Mouse (Mus musculus) liver, embryonic 14.5 days (tissue): ENCODE data around the gene Cplx2. TPM values are rescaled to one million over a fixed set of nuclear protein-coding genes. Genes with fewer than 3 reads are reported as not detected.
A peak's percentile ranks its signal among the peaks of the same experiment; 100 is the strongest.

Source experiments
- ATAC-seq: fragments of 200-750 bp; cut with Nextera tagmentation; 2 replicates; pipeline ENCODE4 v1.8.0; 2017; ENCODE audit warnings: moderate number of reproducible peaks, mild to moderate bottlenecking, moderate library complexity; ENCODE audit not compliant: insufficient read depth
- DNase-seq, 3 experiments: peaks; one replicate each; pipeline ENCODE4 v3.0.0-alpha.2; 2012 to 2013; ENCODE audit warnings: low read depth in 3 of 3, low spot score in 3 of 3
- H3K27ac ChIP-seq: fragments of 300-500 bp; sonication (generic); 2 replicates; pipeline ENCODE4 v1.5.1; 2014; ENCODE audit warnings: moderate library complexity, mild to moderate bottlenecking, control low read depth, inconsistent platforms
- H3K27me3 ChIP-seq: fragments of 300-500 bp; sonication (generic); 2 replicates; pipeline ENCODE4 v1.6.1; 2014; ENCODE audit warnings: mild to moderate bottlenecking, low read length, moderate library complexity; ENCODE audit not compliant: control insufficient read depth, insufficient read depth
- H3K36me3 ChIP-seq: fragments of 300-500 bp; sonication (generic); replicated peaks from 2 replicates; pipeline ENCODE4 v1.6.1; 2014; ENCODE audit warnings: low read depth; ENCODE audit not compliant: control insufficient read depth, insufficient read depth
- H3K4me1 ChIP-seq, 2 experiments: fragments of 200-500 bp in 1 of 2; fragments of 300-500 bp in 1 of 2; sonication (generic) in 1 of 2; replicated peaks; 2 replicates each; pipeline ENCODE4 v1.6.1; 2012 to 2014; ENCODE audit warnings: antibody characterized with exemption in 1 of 2, inconsistent platforms in 1 of 2, low read length in 1 of 2; ENCODE audit not compliant: control insufficient read depth in 2 of 2, insufficient read depth in 2 of 2
- H3K4me2 ChIP-seq: fragments of 300-500 bp; sonication (generic); 2 replicates; pipeline ENCODE4 v1.6.1; 2014; ENCODE audit warnings: low read depth, mild to moderate bottlenecking, control low read depth, moderate library complexity
- H3K4me3 ChIP-seq, 2 experiments: fragments of 200-500 bp in 1 of 2; fragments of 300-500 bp in 1 of 2; sonication (generic) in 1 of 2; 2 replicates each; pipeline ENCODE4 v1.5.1; 2012 to 2014; ENCODE audit warnings: low read depth in 2 of 2, low read length in 2 of 2, mild to moderate bottlenecking in 2 of 2, control low read depth in 1 of 2, inconsistent platforms in 1 of 2, moderate library complexity in 1 of 2; ENCODE audit not compliant: insufficient read depth in 1 of 2
- H3K9ac ChIP-seq: fragments of 300-500 bp; sonication (generic); replicated peaks from 2 replicates; pipeline ENCODE4 v1.6.1; 2014; ENCODE audit warnings: mild to moderate bottlenecking, control low read depth, moderate library complexity
- H3K9me3 ChIP-seq: fragments of 300-500 bp; sonication (generic); 2 replicates; pipeline ENCODE4 v1.6.1; 2016; ENCODE audit warnings: low read length, mixed read lengths; ENCODE audit not compliant: control insufficient read depth
- CTCF ChIP-seq: IDR thresholded peaks from 2 replicates; pipeline ENCODE4 v1.5.1; 2016; ENCODE audit warnings: antibody characterized with exemption, low read depth, control low read depth
- EP300 ChIP-seq: IDR thresholded peaks from 2 replicates; pipeline ENCODE4 v1.6.1; 2016; ENCODE audit warnings: antibody characterized with exemption, low read depth
- WGBS: fragments of 180-500 bp; shearing (Covaris S2); extraction: QIAGEN DNeasy Blood & Tissue Kit; methylation state at CpG from one replicate; pipeline ENCODE4 v1.1.7; 2014; ENCODE audit not compliant: insufficient replicate concordance; 5-methylcytosine and 5-hydroxymethylcytosine counted together
- polyA plus RNA-seq, 2 experiments: library from polyadenylated mRNA; depleted of rRNA in 1 of 2; stranded (reverse) in 1 of 2; unstranded in 1 of 2; fragments of >200 nt; fragmentation: Nextera tagmentation in 1 of 2; extraction: Ambion mirVana in 1 of 2; gene quantifications; 2 replicates each; pipeline versions ENCODE4 v1.2.1 to v1.2.3; 2012 to 2014

Gene Cplx2
- polyA plus RNA-seq, 2 experiments = 0.24 to 0.49 TPM

GRCm38 (mm10) chr13:54367758-54368157 lies 3.4 kb upstream of the Cplx2 start:
- H3K4me1 ChIP-seq = no peaks in the 10 kb centered on the region
- no peak for ATAC-seq
- no peak overlapping the region for H3K27ac ChIP-seq
- H3K9ac ChIP-seq = no peak overlapping the region
- H3K9me3 ChIP-seq = no peaks in the 10 kb centered on the region
- H3K36me3 ChIP-seq = no peaks in the 10 kb centered on the region
- no peak overlapping the region for H3K4me3 ChIP-seq
- no peak for DNase-seq
- 60% methylated on average over 6 of the region's 6 CpGs for WGBS
- H3K27me3 ChIP-seq = peaks cover 16% of the 10 kb centered on the region
- no peak for TF ChIP-seq EP300
- peak; percentile 30 for TF ChIP-seq CTCF
- H3K4me2 ChIP-seq = no peak overlapping the region

GRCm38 (mm10) chr13:54368181-54368580 lies 3.0 kb upstream of the Cplx2 start:
- Histone ChIP-seq H3K4me3 (no peak overlapping the region), H3K27ac (no peak overlapping the region), H3K4me2 (no peak overlapping the region), H3K36me3 (no peaks in the 10 kb centered on the region), H3K9ac (no peak overlapping the region), H3K4me1 (no peaks in the 10 kb centered on the region), H3K9me3 (no peaks in the 10 kb centered on the region), H3K27me3 (peaks cover 16% of the 10 kb centered on the region)
- 61% methylated on average over 9 of the region's 9 CpGs for WGBS
- ATAC-seq (no peak), DNase-seq (no peak)
- TF ChIP-seq EP300 = no peak
- TF ChIP-seq CTCF = no peak

DNA sequence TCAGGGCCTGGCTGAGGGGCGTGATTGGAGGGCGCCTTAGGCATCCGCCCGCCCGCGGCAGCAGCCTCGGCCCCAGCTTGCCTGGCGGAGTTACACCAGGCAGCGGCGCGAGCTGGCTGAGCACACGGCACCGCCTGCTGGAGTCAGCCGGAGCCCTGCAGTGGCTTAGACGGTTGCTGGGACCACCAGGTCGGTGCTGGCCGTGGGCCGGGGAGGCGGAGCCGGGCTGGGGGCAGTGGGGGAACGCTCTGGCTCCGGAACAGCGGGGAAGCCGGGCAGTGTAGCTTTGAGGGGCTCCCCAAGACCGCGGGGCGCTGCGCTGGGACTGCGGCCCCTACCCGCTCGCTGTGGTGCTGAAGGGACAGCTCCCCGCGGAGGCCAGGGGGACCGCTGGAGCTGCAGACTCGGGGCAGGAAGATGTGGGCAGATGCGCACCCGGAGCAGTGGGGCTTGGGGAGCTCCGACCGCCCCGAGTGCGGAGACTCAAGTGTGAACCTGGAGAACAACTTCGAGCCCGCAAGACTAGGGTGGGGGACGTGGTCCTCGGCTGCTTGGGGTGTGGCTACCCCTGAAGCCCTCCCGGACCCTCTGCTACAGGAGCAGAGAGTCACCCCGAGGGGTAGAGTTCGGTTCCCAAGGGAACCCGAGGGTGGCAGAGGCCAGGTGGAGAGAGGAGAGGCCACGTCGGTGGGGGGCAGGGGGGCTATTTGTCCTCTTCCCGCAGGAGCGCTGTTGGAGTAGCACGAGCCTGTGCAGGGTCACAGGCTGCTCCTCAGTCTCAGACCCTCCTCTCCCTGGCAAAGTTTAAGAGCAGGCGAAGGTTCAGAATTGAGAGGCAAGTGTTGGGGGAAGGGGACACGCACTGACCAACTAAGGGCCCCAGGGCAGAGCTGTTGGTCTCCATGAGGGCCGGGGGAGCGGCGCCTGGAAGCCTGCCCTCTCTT lies 510 bp downstream of the Cplx2 start:
- ATAC-seq (0 out of 2 replicates have a peak, but pooled peaks have one; percentile 28), DNase-seq (peak; percentile 26 to 43 (median 37))
- Histone ChIP-seq H3K4me1 (no peaks in the 10 kb centered on the region), H3K27ac (no peak overlapping the region), H3K36me3 (no peaks in the 10 kb centered on the region), H3K9ac (no peak overlapping the region), H3K9me3 (no peaks in the 10 kb centered on the region), H3K27me3 (peaks cover 16% of the 10 kb centered on the region), H3K4me3 (no peak overlapping the region), H3K4me2 (no peak overlapping the region)
- TF ChIP-seq EP300 = no peak
- TF ChIP-seq CTCF = no peak; the same call in 1 of the 2 replicates
- WGBS = 2% methylated on average over 55 of the region's 59 CpGs

GRCm38 (mm10) chr13:54372665-54373064 lies 1.5 kb downstream of the Cplx2 start:
- Histone ChIP-seq H3K4me1 (no peaks in the 10 kb centered on the region), H3K27me3 (peaks cover 16% of the 10 kb centered on the region), H3K36me3 (no peaks in the 10 kb centered on the region), H3K4me3 (no peak overlapping the region), H3K4me2 (no peak overlapping the region), H3K9ac (no peak overlapping the region), H3K27ac (no peak overlapping the region), H3K9me3 (no peaks in the 10 kb centered on the region)
- TF ChIP-seq CTCF (peak; percentile 82), EP300 (no peak)
- WGBS = 6% methylated on average over 16 of the region's 16 CpGs
- DNase-seq = no peak
- no peak for ATAC-seq

DNA sequence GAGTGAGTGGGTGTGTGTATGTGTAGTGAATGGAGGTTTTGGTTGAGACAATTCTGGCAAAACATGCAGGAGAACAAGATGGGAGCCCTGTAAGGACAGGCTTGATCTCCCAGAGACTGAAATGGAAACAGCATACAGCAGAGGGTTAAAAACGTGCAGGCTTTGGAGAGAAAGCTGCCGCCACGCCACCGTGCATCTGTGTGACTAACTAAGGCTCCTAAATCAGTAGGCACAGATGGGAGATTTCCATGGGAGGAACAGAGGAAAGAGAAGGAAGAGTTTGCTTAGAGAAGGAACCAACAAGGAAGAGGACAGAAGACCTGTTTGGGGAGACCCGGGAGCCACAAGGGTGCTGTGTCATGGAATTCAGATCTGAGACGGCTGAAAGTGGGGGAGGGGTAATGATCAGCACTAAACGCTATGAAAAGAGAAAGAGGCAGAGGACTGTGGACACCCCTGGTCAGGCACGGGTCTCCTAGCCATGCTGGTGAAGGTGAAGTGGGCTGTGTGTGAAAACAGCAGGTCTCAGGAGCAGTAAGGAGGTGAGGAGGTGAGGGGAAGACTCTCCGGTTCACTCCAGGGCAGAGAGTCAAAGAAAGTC lies 3.1 kb downstream of the Cplx2 start:
- no peak overlapping the region for H3K4me2 ChIP-seq
- no peak overlapping the region for H3K27ac ChIP-seq
- DNase-seq (no peak), ATAC-seq (no peak)
- no peaks in the 10 kb centered on the region for H3K9me3 ChIP-seq
- WGBS = 36% methylated on average over 9 of the region's 9 CpGs
- H3K27me3 ChIP-seq = peaks cover 16% of the 10 kb centered on the region
- TF ChIP-seq EP300 (no peak), CTCF (no peak)
- H3K4me1 ChIP-seq = no peaks in the 10 kb centered on the region
- no peak overlapping the region for H3K4me3 ChIP-seq
- no peak overlapping the region for H3K9ac ChIP-seq
- no peaks in the 10 kb centered on the region for H3K36me3 ChIP-seq
